Mouse (Mus musculus): Measurements from ENCODE around the gene Dnttip2. TPM values are rescaled to one million over a fixed set of nuclear protein-coding genes. Genes with fewer than 3 reads are reported as not detected.
A peak's percentile ranks its signal among the peaks of the same experiment; 100 is the strongest.
"Not testable (repeated sequence)": the region's sequence is repeated elsewhere in the genome, so short reads cannot be mapped to it uniquely, and the experiment has no call there.

Gene Dnttip2
- polyA plus RNA-seq, 1 experiment from 2014 or later = 100 TPM

GRCm38 (mm10) chr3:122252466-122253253 lies 21.5 kb upstream of the Dnttip2 start:
- H3K9me3 ChIP-seq = no peaks in the 10 kb centered on the region
- H3K36me3 ChIP-seq (replicated peaks) = no peaks in the 10 kb centered on the region; the same call in 1 of the 2 replicates
- WGBS = 34% methylated on average over 3 of the region's 3 CpGs
- no peak for DNase-seq (ENCODE audit: low spot score)
- no peaks in the 10 kb centered on the region for H3K27me3 ChIP-seq (replicated peaks; ENCODE audit: low read depth, poor library complexity, severe bottlenecking)
- no peak overlapping the region for H3K4me3 ChIP-seq
- H3K27ac ChIP-seq (replicated peaks) = no peak overlapping the region
- no peaks in the 10 kb centered on the region for H3K4me1 ChIP-seq

- H3K4me1 ChIP-seq; H3K27me3 ChIP-seq (replicated peaks; ENCODE audit: low read depth, poor library complexity, severe bottlenecking); H3K36me3 ChIP-seq (replicated peaks); H3K27ac ChIP-seq (replicated peaks); H3K4me3 ChIP-seq; DNase-seq (ENCODE audit: low spot score); H3K9me3 ChIP-seq: not testable (repeated sequence)
- WGBS = 90% methylated on average over 7 of the region's 7 CpGs
Observed at GRCm38 (mm10) chr3:122254050-122254449, 20.1 kb upstream of the Dnttip2 start.

- Histone ChIP-seq H3K4me1 (peaks cover 2% of the 10 kb centered on the region), H3K36me3 (replicated peaks) (peaks cover 4% of the 10 kb centered on the region; the same call in 1 of the 2 replicates), H3K4me3 (no peak overlapping the region), H3K27ac (replicated peaks) (no peak overlapping the region), H3K27me3 (replicated peaks; ENCODE audit: low read depth, poor library complexity, severe bottlenecking) (no peaks in the 10 kb centered on the region), H3K9me3 (no peaks in the 10 kb centered on the region)
- WGBS = 68% methylated on average over 5 of the region's 5 CpGs
- no peak for DNase-seq (ENCODE audit: low spot score)
Observed at GRCm38 (mm10) chr3:122269986-122270385, 4.2 kb upstream of the Dnttip2 start.

- peaks cover 25% of the 10 kb centered on the region for H3K36me3 ChIP-seq (replicated peaks)
- not testable (repeated sequence) for H3K27me3 ChIP-seq (replicated peaks; ENCODE audit: low read depth, poor library complexity, severe bottlenecking); H3K9me3 ChIP-seq; DNase-seq (ENCODE audit: low spot score); H3K4me3 ChIP-seq; H3K27ac ChIP-seq (replicated peaks)
- H3K4me1 ChIP-seq = peaks cover 27% of the 10 kb centered on the region
- 76% methylated on average over 1 of the region's 1 CpGs for WGBS
Observed at GRCm38 (mm10) chr3:122272565-122272964, 1.6 kb upstream of the Dnttip2 start.

- Histone ChIP-seq H3K27ac (replicated peaks) (peak overlapping the region; percentile 92), H3K9me3 (no peaks in the 10 kb centered on the region), H3K4me1 (peaks cover 33% of the 10 kb centered on the region), H3K27me3 (replicated peaks; ENCODE audit: low read depth, poor library complexity, severe bottlenecking) (no peaks in the 10 kb centered on the region), H3K36me3 (replicated peaks) (peaks cover 36% of the 10 kb centered on the region), H3K4me3 (peak overlapping the region; percentile 90)
- peak; percentile 10 for DNase-seq (ENCODE audit: low spot score)
- WGBS = 11% methylated on average over 20 of the region's 20 CpGs
Observed at GRCm38 (mm10) chr3:122273407-122274240, 564 bp upstream of the Dnttip2 start.

- 73% methylated on average over 10 of the region's 10 CpGs for WGBS
- H3K4me3 ChIP-seq = peak overlapping the region; percentile 90
- H3K27ac ChIP-seq (replicated peaks) = no peak overlapping the region
- no peaks in the 10 kb centered on the region for H3K9me3 ChIP-seq
- H3K36me3 ChIP-seq (replicated peaks) = peaks cover 50% of the 10 kb centered on the region
- H3K27me3 ChIP-seq (replicated peaks; ENCODE audit: low read depth, poor library complexity, severe bottlenecking) = no peaks in the 10 kb centered on the region
- no peak for DNase-seq (ENCODE audit: low spot score)
- H3K4me1 ChIP-seq = peaks cover 33% of the 10 kb centered on the region
Observed at GRCm38 (mm10) chr3:122275111-122275510, 923 bp downstream of the Dnttip2 start.

GRCm38 (mm10) chr3:122287195-122287594 lies 13.0 kb downstream of the Dnttip2 start:
- H3K27ac ChIP-seq (replicated peaks) = no peak overlapping the region
- 79% methylated on average over 5 of the region's 5 CpGs for WGBS
- DNase-seq (ENCODE audit: low spot score) = no peak
- H3K36me3 ChIP-seq (replicated peaks) = peaks cover 38% of the 10 kb centered on the region
- no peak overlapping the region for H3K4me3 ChIP-seq
- H3K9me3 ChIP-seq = no peaks in the 10 kb centered on the region
- peaks cover 6% of the 10 kb centered on the region for H3K4me1 ChIP-seq
- no peaks in the 10 kb centered on the region for H3K27me3 ChIP-seq (replicated peaks; ENCODE audit: low read depth, poor library complexity, severe bottlenecking)

GRCm38 (mm10) chr3:122288613-122289195 lies 14.5 kb downstream of the Dnttip2 start:
- no peak for DNase-seq (ENCODE audit: low spot score)
- WGBS = 87% methylated on average over 5 of the region's 5 CpGs
- H3K27ac ChIP-seq (replicated peaks) = no peak overlapping the region

GRCm38 (mm10) chr3:122289344-122289743 lies 15.2 kb downstream of the Dnttip2 start:
- H3K9me3 ChIP-seq; DNase-seq (ENCODE audit: low spot score); H3K4me3 ChIP-seq; H3K27ac ChIP-seq (replicated peaks); H3K27me3 ChIP-seq (replicated peaks; ENCODE audit: low read depth, poor library complexity, severe bottlenecking): not testable (repeated sequence)
- 63% methylated on average over 4 of the region's 4 CpGs for WGBS
- H3K4me1 ChIP-seq = peaks cover 16% of the 10 kb centered on the region
- peaks cover 17% of the 10 kb centered on the region for H3K36me3 ChIP-seq (replicated peaks)

More at GRCm38 (mm10) chr3:122288613-122289195, 14.5 kb downstream of the Dnttip2 start:
- Histone ChIP-seq H3K9me3 (no peaks in the 10 kb centered on the region), H3K4me3 (no peak overlapping the region), H3K36me3 (replicated peaks) (peaks cover 23% of the 10 kb centered on the region), H3K27me3 (replicated peaks; ENCODE audit: low read depth, poor library complexity, severe bottlenecking) (no peaks in the 10 kb centered on the region), H3K4me1 (peaks cover 11% of the 10 kb centered on the region)

- H3K27ac ChIP-seq (replicated peaks) = no peak overlapping the region
- H3K4me3 ChIP-seq = no peak overlapping the region
- peaks cover 29% of the 10 kb centered on the region for H3K4me1 ChIP-seq
- no peaks in the 10 kb centered on the region for H3K27me3 ChIP-seq (replicated peaks; ENCODE audit: low read depth, poor library complexity, severe bottlenecking)
- H3K9me3 ChIP-seq = no peaks in the 10 kb centered on the region
- WGBS = 86% methylated on average over 7 of the region's 7 CpGs
- H3K36me3 ChIP-seq (replicated peaks) = peaks cover 3% of the 10 kb centered on the region
- DNase-seq (ENCODE audit: low spot score) = no peak
Observed at GRCm38 (mm10) chr3:122290696-122291095, 16.5 kb downstream of the Dnttip2 start.

GRCm38 (mm10) chr3:122291828-122292227 lies 17.6 kb downstream of the Dnttip2 start:
- Histone ChIP-seq H3K4me1 (peaks cover 40% of the 10 kb centered on the region), H3K36me3 (replicated peaks) (no peaks in the 10 kb centered on the region), H3K27me3 (replicated peaks; ENCODE audit: low read depth, poor library complexity, severe bottlenecking) (no peaks in the 10 kb centered on the region), H3K27ac (replicated peaks) (no peak overlapping the region), H3K4me3 (peak overlapping the region; percentile 89; the same call in 1 of the 2 replicates), H3K9me3 (no peaks in the 10 kb centered on the region)
- 55% methylated on average over 12 of the region's 12 CpGs for WGBS
- peak; percentile 18 for DNase-seq (ENCODE audit: low spot score)

Data from embryonic facial prominence, embryonic 10.5 days (tissue).